Mouse (Mus musculus): ENCODE measurements at regions not wholly inside any gene's neighbourhood (a gene's known extent, or its start where the extent isn't known, plus 50 kb on each side); places are given as distances from the start of the nearest gene placed in this dataset.
A peak's percentile ranks its signal among the peaks of the same experiment; 100 is the strongest.

DNA sequence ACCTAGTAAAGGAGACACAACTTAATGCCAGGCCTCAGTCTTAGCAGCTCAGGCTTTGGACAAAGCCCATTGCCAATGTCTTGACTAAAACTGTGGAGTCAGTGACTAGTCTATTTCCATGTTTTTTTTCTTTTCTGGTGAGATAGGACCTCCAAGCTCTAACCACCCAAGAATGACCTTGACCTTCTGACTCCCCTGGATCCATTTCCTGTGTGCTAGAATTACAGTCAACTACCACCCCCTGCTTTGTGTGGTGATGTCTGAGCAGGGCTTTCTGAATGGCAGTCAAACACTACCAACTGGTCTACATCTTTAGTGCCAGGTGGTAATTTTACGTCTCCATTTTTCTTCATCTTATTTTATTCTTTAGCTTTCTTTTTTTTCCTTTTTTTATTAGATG lies 51.3 kb upstream of the Rnf138rt1 start:
- no peak overlapping the region for H3K4me3 ChIP-seq (ENCODE audit: low read length)
- no peak overlapping the region for H3K4me2 ChIP-seq (ENCODE audit: low read depth, low read length)
- no peaks in the 10 kb centered on the region for H3K9me3 ChIP-seq (ENCODE audit: control insufficient read depth, low read length)
- H3K4me1 ChIP-seq (replicated peaks; ENCODE audit: control insufficient read depth, insufficient read depth, low read length), result no peaks in the 10 kb centered on the region
- no peak for ATAC-seq (ENCODE audit: low read depth)
- no peak overlapping the region for H3K9ac ChIP-seq (ENCODE audit: low read length)
- no peaks in the 10 kb centered on the region for H3K36me3 ChIP-seq (ENCODE audit: control insufficient read depth, insufficient read depth, low read length)
- WGBS, result 93% methylated on average over 1 of the region's 1 CpGs
- H3K27ac ChIP-seq (ENCODE audit: low read length), result no peak overlapping the region
- no peaks in the 10 kb centered on the region; the same call in none of the 2 replicates for H3K27me3 ChIP-seq (ENCODE audit: control insufficient read depth, insufficient read depth, low read depth, low read length)

DNA sequence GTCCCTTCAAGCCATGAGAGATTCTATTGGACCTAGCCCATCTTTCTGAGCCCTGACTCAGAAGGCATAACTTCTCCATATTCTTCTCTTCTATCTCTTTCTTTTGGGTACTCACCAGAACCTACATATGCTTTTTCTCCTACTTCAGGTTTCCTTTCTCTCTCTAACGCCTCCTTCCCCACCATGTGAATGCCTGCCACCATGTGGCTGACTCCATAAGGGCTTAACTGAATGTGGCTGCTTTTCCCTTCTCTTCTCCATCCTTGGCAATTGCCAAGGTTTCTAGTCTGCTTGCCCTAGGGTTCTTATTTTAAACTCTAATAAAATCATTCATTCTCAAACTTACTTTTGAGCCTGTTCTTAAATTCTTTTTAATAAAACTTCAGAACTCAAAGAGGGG lies 53.7 kb upstream of the Rnf138rt1 start:
- H3K27ac ChIP-seq (ENCODE audit: low read length), result no peak overlapping the region
- WGBS, result 25% methylated on average over 1 of the region's 1 CpGs
- no peak overlapping the region for H3K4me2 ChIP-seq (ENCODE audit: low read depth, low read length)
- no peak overlapping the region for H3K9ac ChIP-seq (ENCODE audit: low read length)
- no peak for ATAC-seq (ENCODE audit: low read depth)
- no peaks in the 10 kb centered on the region for H3K4me1 ChIP-seq (replicated peaks; ENCODE audit: control insufficient read depth, insufficient read depth, low read length)
- no peaks in the 10 kb centered on the region for H3K36me3 ChIP-seq (ENCODE audit: control insufficient read depth, insufficient read depth, low read length)
- no peaks in the 10 kb centered on the region for H3K9me3 ChIP-seq (ENCODE audit: control insufficient read depth, low read length)
- H3K27me3 ChIP-seq (ENCODE audit: control insufficient read depth, insufficient read depth, low read depth, low read length), result no peaks in the 10 kb centered on the region; the same call in none of the 2 replicates
- H3K4me3 ChIP-seq (ENCODE audit: low read length), result no peak overlapping the region

DNA sequence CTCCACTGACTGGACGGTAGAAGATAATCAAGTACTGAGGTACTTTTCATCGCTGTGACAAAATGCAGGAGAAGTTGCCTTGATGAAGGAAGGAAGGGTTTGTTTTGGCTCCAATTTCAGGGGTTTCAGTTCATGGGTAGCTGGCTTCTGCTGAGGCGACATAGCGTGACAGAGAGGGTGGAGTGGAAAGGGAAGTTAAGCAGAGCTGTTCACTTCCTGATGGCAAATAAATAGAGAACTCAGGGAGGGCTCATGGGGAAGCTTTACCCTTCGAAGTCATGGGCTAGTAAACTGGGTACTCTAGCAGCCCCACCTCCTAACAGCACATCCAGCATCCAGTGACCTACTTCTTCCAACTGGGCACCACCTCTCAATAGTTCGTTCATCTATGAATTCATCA lies 61.2 kb upstream of the Rnf138rt1 start:
- Histone ChIP-seq H3K4me3 (ENCODE audit: low read length) (no peak overlapping the region), H3K9ac (ENCODE audit: low read length) (no peak overlapping the region), H3K27me3 (ENCODE audit: control insufficient read depth, insufficient read depth, low read depth, low read length) (no peaks in the 10 kb centered on the region), H3K9me3 (ENCODE audit: control insufficient read depth, low read length) (no peaks in the 10 kb centered on the region), H3K4me1 (replicated peaks; ENCODE audit: control insufficient read depth, insufficient read depth, low read length) (no peaks in the 10 kb centered on the region), H3K36me3 (ENCODE audit: control insufficient read depth, insufficient read depth, low read length) (no peaks in the 10 kb centered on the region), H3K27ac (ENCODE audit: low read length) (no peak overlapping the region), H3K4me2 (ENCODE audit: low read depth, low read length) (no peak overlapping the region)
- no peak for ATAC-seq (ENCODE audit: low read depth)
- WGBS, result 70% methylated on average over 6 of the region's 6 CpGs

DNA sequence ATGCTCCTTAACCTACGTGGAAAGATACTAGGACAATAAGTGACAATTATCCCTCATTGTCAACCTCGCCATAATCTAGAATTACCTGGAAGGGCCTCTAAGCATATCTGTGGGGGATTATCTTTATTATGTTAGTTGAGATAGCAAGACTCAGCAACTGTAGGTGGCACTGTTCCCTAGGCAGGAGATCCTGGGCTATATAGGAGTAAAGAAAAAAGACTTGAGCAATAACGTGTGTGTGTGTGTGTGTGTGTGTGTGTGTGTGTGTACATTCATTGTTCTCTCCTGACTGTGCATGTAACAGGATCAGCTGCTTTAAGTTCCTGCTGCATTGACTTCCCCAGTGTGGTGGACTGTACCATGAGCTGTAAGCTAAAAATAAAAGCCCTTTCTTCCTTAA lies 66.3 kb upstream of the Rnf138rt1 start:
- H3K36me3 ChIP-seq (ENCODE audit: control insufficient read depth, insufficient read depth, low read length), result no peaks in the 10 kb centered on the region
- no peaks in the 10 kb centered on the region for H3K27me3 ChIP-seq (ENCODE audit: control insufficient read depth, insufficient read depth, low read depth, low read length)
- 47% methylated on average over 3 of the region's 3 CpGs for WGBS
- H3K4me1 ChIP-seq (replicated peaks; ENCODE audit: control insufficient read depth, insufficient read depth, low read length), result no peaks in the 10 kb centered on the region
- no peak overlapping the region for H3K9ac ChIP-seq (ENCODE audit: low read length)
- H3K9me3 ChIP-seq (ENCODE audit: control insufficient read depth, low read length), result no peaks in the 10 kb centered on the region
- no peak overlapping the region for H3K4me2 ChIP-seq (ENCODE audit: low read depth, low read length)
- no peak for ATAC-seq (ENCODE audit: low read depth)
- H3K4me3 ChIP-seq (ENCODE audit: low read length), result no peak overlapping the region
- H3K27ac ChIP-seq (ENCODE audit: low read length), result no peak overlapping the region

DNA sequence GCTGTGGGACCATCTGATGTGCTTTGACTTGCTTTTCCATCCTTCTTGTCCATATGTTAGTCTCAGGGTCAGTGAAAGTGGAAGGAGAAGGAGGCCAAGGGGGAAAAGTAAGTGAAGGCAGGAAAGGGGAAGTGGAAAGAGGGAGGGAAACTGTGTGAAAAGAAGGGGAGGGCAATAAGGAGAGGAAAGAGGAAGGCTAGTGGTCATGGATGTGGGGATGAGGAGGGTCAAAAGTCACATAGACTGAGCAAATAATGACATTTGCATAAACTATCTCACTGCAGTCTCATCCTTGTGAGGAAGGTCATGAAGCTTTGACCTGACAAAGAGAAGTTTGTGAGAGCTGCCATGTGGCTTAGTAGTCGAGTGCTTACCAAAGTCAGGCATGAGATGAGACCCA lies 63.4 kb upstream of the Ap1s2 start:
- no peaks in the 10 kb centered on the region for H3K4me1 ChIP-seq (replicated peaks; ENCODE audit: control insufficient read depth, insufficient read depth, low read length)
- H3K9me3 ChIP-seq (ENCODE audit: control insufficient read depth, low read length), result no peaks in the 10 kb centered on the region
- no peak overlapping the region for H3K4me2 ChIP-seq (ENCODE audit: low read depth, low read length)
- H3K9ac ChIP-seq (ENCODE audit: low read length), result no peak overlapping the region
- H3K27ac ChIP-seq (ENCODE audit: low read length), result no peak overlapping the region
- H3K36me3 ChIP-seq (ENCODE audit: control insufficient read depth, insufficient read depth, low read length), result no peaks in the 10 kb centered on the region
- ATAC-seq (ENCODE audit: low read depth), result no peak
- H3K27me3 ChIP-seq (ENCODE audit: control insufficient read depth, insufficient read depth, low read depth, low read length), result no peaks in the 10 kb centered on the region
- WGBS, result 50% methylated on average over 1 of the region's 1 CpGs
- H3K4me3 ChIP-seq (ENCODE audit: low read length), result no peak overlapping the region

DNA sequence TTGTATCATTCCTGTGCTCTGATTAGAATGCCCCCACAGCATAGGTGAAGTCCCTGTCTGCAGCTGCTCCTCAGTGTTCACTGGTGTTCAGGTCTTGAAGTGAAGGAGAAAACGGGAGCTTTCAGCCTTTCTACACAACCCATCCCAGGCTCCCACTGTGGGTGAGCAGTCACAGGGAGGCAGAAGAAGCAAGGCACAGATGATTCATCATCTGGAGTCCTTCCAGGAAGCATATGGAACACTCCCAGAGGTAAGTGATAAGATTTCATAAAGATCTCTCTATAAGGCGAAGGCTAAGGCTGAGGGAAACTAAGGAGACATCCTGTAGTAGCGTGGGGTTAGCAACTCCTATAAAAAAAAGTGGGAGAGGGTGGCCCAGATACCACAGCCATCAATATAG lies 61.9 kb upstream of the Ap1s2 start:
- 67% methylated on average over 3 of the region's 3 CpGs for WGBS
- Histone ChIP-seq H3K9ac (ENCODE audit: low read length) (no peak overlapping the region), H3K27me3 (ENCODE audit: control insufficient read depth, insufficient read depth, low read depth, low read length) (no peaks in the 10 kb centered on the region; the same call in 1 of the 2 replicates), H3K9me3 (ENCODE audit: control insufficient read depth, low read length) (no peaks in the 10 kb centered on the region), H3K27ac (ENCODE audit: low read length) (no peak overlapping the region), H3K36me3 (ENCODE audit: control insufficient read depth, insufficient read depth, low read length) (no peaks in the 10 kb centered on the region), H3K4me2 (ENCODE audit: low read depth, low read length) (no peak overlapping the region), H3K4me3 (ENCODE audit: low read length) (no peak overlapping the region), H3K4me1 (replicated peaks; ENCODE audit: control insufficient read depth, insufficient read depth, low read length) (no peaks in the 10 kb centered on the region)
- ATAC-seq (ENCODE audit: low read depth), result no peak

DNA sequence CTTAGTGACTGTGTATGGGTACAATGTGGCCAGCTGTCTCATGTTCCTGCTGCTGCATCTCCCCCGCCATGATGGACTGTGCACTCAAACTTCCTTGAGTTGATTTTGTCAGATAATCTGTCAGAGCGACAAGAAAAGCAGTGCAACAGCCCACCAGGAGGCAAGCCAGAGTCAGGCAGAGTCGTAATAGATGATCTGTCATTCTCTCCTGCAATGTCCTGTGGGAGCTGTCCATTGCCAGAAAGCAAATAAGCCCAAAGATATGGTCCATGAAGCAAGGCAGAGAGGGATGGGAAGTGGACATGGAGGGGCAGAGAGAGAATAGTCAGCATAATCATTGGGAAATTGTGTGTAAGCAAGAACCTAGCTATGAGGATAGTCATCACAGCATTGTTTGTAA lies 61.2 kb upstream of the Ap1s2 start:
- 0 out of 2 replicates have a peak overlapping the region, but pooled peaks have one; percentile 33 for H3K27ac ChIP-seq (ENCODE audit: low read length)
- no peaks in the 10 kb centered on the region for H3K4me1 ChIP-seq (replicated peaks; ENCODE audit: control insufficient read depth, insufficient read depth, low read length)
- H3K27me3 ChIP-seq (ENCODE audit: control insufficient read depth, insufficient read depth, low read depth, low read length), result no peaks in the 10 kb centered on the region; the same call in 1 of the 2 replicates
- WGBS, result 28% methylated on average over 3 of the region's 3 CpGs
- H3K36me3 ChIP-seq (ENCODE audit: control insufficient read depth, insufficient read depth, low read length), result no peaks in the 10 kb centered on the region
- H3K4me2 ChIP-seq (ENCODE audit: low read depth, low read length), result no peak overlapping the region
- H3K9me3 ChIP-seq (ENCODE audit: control insufficient read depth, low read length), result no peaks in the 10 kb centered on the region
- H3K9ac ChIP-seq (ENCODE audit: low read length), result no peak overlapping the region
- H3K4me3 ChIP-seq (ENCODE audit: low read length), result no peak overlapping the region
- peak; percentile 71 for ATAC-seq (ENCODE audit: low read depth)

DNA sequence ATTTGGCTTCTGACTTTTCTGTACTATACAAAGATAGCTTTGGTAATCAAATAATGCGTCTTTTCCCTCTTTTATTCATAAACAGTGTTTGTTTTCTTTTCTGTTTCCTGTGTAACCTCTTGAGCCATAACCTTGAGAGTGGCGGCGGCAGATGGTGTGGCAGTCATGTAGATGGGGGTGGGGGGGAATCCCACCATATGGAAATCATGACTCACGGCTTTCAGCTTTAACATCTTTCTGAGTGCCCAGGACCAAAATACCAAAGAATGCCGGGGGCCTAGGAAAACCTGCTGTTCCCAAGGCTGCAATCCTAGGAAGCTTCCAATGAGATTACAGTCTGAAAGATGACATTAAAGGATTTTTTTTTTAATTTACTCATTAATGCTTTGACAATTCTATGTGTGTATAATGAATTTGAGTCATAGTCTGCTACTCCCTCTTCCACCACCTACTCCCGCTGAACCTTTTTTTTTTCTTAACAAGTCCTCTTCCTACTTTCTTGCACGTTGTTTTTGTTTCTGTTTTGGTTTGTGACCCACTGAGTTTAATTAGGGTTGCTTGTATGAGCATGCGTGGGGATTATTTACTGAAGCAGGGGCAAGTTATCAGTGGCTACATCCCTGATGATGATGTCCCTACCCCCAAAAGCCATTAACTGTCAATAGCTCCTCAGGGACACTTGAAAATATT lies 60.2 kb upstream of the Ap1s2 start:
- no peak overlapping the region for H3K9ac ChIP-seq (ENCODE audit: low read length)
- 35% methylated on average over 8 of the region's 8 CpGs for WGBS

DNA sequence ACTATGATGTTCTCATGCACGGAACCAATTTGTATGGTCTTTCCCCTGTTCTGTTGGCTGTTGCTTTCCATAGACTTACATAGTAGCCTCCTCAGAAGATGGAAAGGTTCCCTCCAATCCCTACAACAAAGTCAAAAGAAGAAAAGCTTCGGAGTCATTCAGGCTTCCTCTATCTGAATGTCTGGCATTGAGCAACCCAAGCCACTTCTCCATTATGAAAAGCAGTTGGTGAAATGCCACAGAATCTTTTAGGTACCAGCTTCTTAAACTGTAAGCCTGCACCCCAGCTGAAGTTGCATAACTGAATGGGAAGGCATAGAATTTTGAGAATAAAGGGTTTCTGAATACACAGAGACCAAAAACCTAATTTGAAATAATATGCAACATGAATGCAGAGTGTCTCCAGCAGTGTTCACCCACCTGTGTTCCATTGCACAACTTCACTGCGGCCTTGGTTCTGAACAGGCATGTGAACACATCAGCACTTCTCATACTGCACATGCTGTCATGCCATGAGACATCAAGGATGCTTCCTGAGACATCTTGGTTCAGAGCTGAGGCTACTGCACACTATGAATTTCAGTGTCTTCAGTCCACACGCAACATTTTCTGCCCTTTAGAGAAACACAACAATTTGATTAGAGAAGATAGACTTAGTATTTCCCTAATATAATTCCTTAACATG lies 57.8 kb upstream of the Ap1s2 start:
- Histone ChIP-seq H3K9me3 (ENCODE audit: control insufficient read depth, low read length) (no peaks in the 10 kb centered on the region), H3K4me1 (replicated peaks; ENCODE audit: control insufficient read depth, insufficient read depth, low read length) (no peaks in the 10 kb centered on the region), H3K36me3 (ENCODE audit: control insufficient read depth, insufficient read depth, low read length) (no peaks in the 10 kb centered on the region), H3K4me3 (ENCODE audit: low read length) (no peak overlapping the region), H3K27me3 (ENCODE audit: control insufficient read depth, insufficient read depth, low read depth, low read length) (peaks cover 2% of the 10 kb centered on the region; the same call in 1 of the 2 replicates), H3K27ac (ENCODE audit: low read length) (no peak overlapping the region), H3K9ac (ENCODE audit: low read length) (no peak overlapping the region), H3K4me2 (ENCODE audit: low read depth, low read length) (no peak overlapping the region)
- no peak for ATAC-seq (ENCODE audit: low read depth)
- WGBS, result 83% methylated on average over 4 of the region's 4 CpGs

More for the DNA sequence above, 60.2 kb upstream of the Ap1s2 start:
- Histone ChIP-seq H3K27ac (ENCODE audit: low read length) (no peak overlapping the region), H3K4me2 (ENCODE audit: low read depth, low read length) (no peak overlapping the region), H3K36me3 (ENCODE audit: control insufficient read depth, insufficient read depth, low read length) (no peaks in the 10 kb centered on the region), H3K27me3 (ENCODE audit: control insufficient read depth, insufficient read depth, low read depth, low read length) (no peaks in the 10 kb centered on the region; the same call in 1 of the 2 replicates), H3K4me1 (replicated peaks; ENCODE audit: control insufficient read depth, insufficient read depth, low read length) (no peaks in the 10 kb centered on the region), H3K9me3 (ENCODE audit: control insufficient read depth, low read length) (no peaks in the 10 kb centered on the region), H3K4me3 (ENCODE audit: low read length) (no peak overlapping the region)
- ATAC-seq (ENCODE audit: low read depth), result peak; percentile 77

Data from lung, embryonic 16.5 days (tissue).